Mouse (Mus musculus): ENCODE measurements around the gene Olfr1080.
"Not testable (repeated sequence)": the region's sequence is repeated elsewhere in the genome, so short reads cannot be mapped to it uniquely, and the experiment has no call there.

Olfr1080 gene

GRCm38 (mm10) chr2:86558135-86558534 lies at the start of gene Olfr1080:
Olfr1080 (minus strand) TSS chr2:86558235.
- DNase-seq (ENCODE audit: low spot score), result not testable (repeated sequence)

DNA sequence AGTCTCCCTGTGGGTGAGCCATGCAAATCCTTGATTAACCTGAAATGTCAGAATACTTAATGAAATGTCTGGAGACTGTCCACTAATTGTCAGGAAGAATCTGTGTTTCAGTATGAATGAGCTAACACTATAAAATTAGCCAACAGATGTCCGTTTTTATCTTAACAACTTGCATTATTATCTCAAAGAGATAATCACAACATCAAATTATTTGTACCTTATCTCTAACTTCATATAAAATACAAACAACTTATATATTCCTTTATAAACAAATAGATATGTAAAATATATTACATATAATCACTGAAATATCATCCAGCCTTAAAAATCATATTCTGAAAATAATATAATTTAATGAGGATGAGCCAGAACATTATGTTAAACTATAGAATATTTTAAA lies 40.8 kb upstream of the Olfr1080 start, which contains the start of gene Olfr1082:
Olfr1082 (minus strand) TSS at position 101 of the 400 bp plus-strand sequence.
- not testable (repeated sequence) for DNase-seq (ENCODE audit: low spot score)

DNA sequence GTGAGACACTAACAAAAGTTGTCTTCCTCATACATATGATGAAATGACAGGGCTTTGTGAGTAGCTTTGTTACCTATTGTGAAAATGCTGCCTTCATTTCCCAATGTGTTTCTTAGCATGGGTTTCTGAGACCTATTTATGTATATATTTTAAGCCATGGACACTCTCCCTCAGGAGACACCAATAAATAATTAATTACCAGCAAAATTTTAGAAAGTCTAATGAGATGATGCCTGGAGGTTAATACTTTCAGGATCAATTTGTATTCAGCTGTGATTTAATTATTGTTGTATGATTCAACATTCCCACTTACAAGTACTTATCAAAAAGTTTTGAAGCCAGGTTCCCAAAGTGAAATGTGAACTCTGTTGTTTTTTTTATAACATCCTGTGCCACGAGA lies 15.7 kb downstream of the Olfr1080 start, which contains the start of gene Olfr1079:
Olfr1079 (minus strand) TSS at position 101 of the 400 bp plus-strand sequence.
- no peak for DNase-seq (ENCODE audit: low spot score)

GRCm38 (mm10) chr2:86530991-86531390 lies 27.0 kb downstream of the Olfr1080 start:
- DNase-seq (ENCODE audit: low spot score), result no peak

GRCm38 (mm10) chr2:86508161-86508560 lies 49.9 kb downstream of the Olfr1080 start, which contains the start of gene Olfr1076:
Olfr1076 (plus strand) TSS chr2:86508461.
- DNase-seq (ENCODE audit: low spot score), result no peak
